20 mouse cellular contexts compared by ENCODE assay signal in the genomic region with DNA sequence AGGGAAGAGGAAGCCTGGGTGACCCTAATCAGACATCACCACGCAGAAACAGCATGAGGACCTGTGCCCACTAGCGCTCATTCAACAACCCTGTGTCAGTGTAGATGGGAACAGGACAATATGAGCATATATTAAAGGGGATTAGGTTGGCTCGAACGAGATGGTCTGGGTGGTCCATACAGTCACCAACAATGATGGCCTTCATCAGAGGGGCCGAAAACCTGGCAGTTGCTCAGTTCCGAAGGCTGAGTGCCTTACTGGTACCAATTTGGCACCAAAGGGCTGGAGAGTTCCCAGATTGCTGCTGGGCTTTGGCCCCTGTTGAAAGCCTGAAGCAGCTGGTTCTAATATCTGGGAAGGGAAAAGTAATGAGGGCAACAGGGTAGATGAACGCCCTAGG. TPM values are rescaled to one million over a fixed set of nuclear protein-coding genes. Genes with fewer than 3 reads are reported as not detected.
DNase-seq lines count a peak whose midpoint lies in the region; ATAC-seq and TF ChIP-seq lines count a peak whose summit lies in the region.
"Had no signal": no experiment of that assay in that cellular context is flagged by ENCODE, and none has a peak within 500 bp of the region (broad histone marks: within the 10 kb centered on the region; RNA-seq: fewer than 3 reads in every experiment).

No protein-coding gene starts in this region.

- TF ChIP-seq CTCF in forebrain, postnatal 0 days (IDR thresholded peaks at IDR 0.05; ENCODE audit: low read depth): no peak

- ATAC-seq in forebrain, embryonic 11.5 days (replicated peaks; ENCODE audit: low FRiP score): no peak
- ATAC-seq in forebrain, postnatal 0 days: peak; percentile 83
- no peak for ATAC-seq in intestine, embryonic 16.5 days
- ATAC-seq: activated CD4-positive, CD25-positive, alpha-beta regulatory T cell, adult 4 months had no signal

- no peaks in the 10 kb centered on the region for H3K9me3 ChIP-seq in forebrain, embryonic 11.5 days (ENCODE audit: control insufficient read depth, low read length)
- no peaks in the 10 kb centered on the region; the same call in 1 of the 2 replicates for H3K9me3 ChIP-seq in forebrain, embryonic 10.5 days
- no peaks in the 10 kb centered on the region for H3K9me3 ChIP-seq in forebrain, postnatal 0 days (ENCODE audit: low read length)
- no peaks in the 10 kb centered on the region for H3K9me3 ChIP-seq in intestine, embryonic 16.5 days (ENCODE audit: control insufficient read depth, low read length)
- H3K9me3 ChIP-seq: hindbrain, embryonic 13.5 days; lung, embryonic 15.5 days had no signal

- DNase-seq in forebrain, embryonic 11.5 days (ENCODE audit: low spot score): peak; percentile 35
- no peak for DNase-seq in forebrain, embryonic 10.5 days (ENCODE audit: extremely low spot score, low spot score)
- DNase-seq in left cerebral cortex, postnatal 14 days (ENCODE audit: low spot score in 2 of 2): peak; percentile 34 to 48
- DNase-seq in left cerebral cortex, adult 9 months (ENCODE audit: low spot score in 2 of 2): no peak
- peak; percentile 24 for DNase-seq in cerebellum, adult 9-11 months
- DNase-seq in forebrain, postnatal 0 days: peak; percentile 78
- no peak for DNase-seq in thymus, postnatal 0 days (ENCODE audit: low spot score)
- DNase-seq: adrenal gland, postnatal 25 days; embryo, embryonic 11 days; kidney, adult 18-20 months; thymus, adult 2 months had no signal

- no peak overlapping the region for H3K27ac ChIP-seq in forebrain, embryonic 11.5 days (ENCODE audit: low read depth, low read length)
- no peak overlapping the region for H3K27ac ChIP-seq in forebrain, embryonic 10.5 days
- H3K27ac ChIP-seq in forebrain, postnatal 0 days (ENCODE audit: low read depth, low read length): no peak overlapping the region
- no peak overlapping the region for H3K27ac ChIP-seq in intestine, embryonic 16.5 days (ENCODE audit: low read length)
- H3K27ac ChIP-seq: hindbrain, embryonic 13.5 days; lung, embryonic 15.5 days had no signal

- H3K4me1 ChIP-seq in forebrain, embryonic 11.5 days (replicated peaks; ENCODE audit: control insufficient read depth, insufficient read depth, low read length): no peaks in the 10 kb centered on the region
- H3K4me1 ChIP-seq in forebrain, embryonic 10.5 days: peaks cover 7% of the 10 kb centered on the region
- H3K4me1 ChIP-seq in forebrain, postnatal 0 days (ENCODE audit: insufficient read depth): no peaks in the 10 kb centered on the region
- no peaks in the 10 kb centered on the region for H3K4me1 ChIP-seq in intestine, embryonic 16.5 days (ENCODE audit: control insufficient read depth, insufficient read depth, low read length)
- H3K4me1 ChIP-seq: lung, embryonic 15.5 days had no signal

- no peak overlapping the region for H3K9ac ChIP-seq in forebrain, embryonic 11.5 days (ENCODE audit: low read length)
- H3K9ac ChIP-seq in forebrain, postnatal 0 days: no peak overlapping the region
- H3K9ac ChIP-seq in intestine, embryonic 16.5 days (ENCODE audit: low read depth, low read length): no peak overlapping the region
- H3K9ac ChIP-seq: hindbrain, embryonic 13.5 days; lung, embryonic 15.5 days had no signal

- H3K4me3 ChIP-seq in forebrain, embryonic 11.5 days (ENCODE audit: low read depth, low read length): no peak overlapping the region
- H3K4me3 ChIP-seq in forebrain, embryonic 10.5 days: no peak overlapping the region
- H3K4me3 ChIP-seq in forebrain, postnatal 0 days (ENCODE audit: low read depth, low read length): no peak overlapping the region
- H3K4me3 ChIP-seq in intestine, embryonic 16.5 days (ENCODE audit: low read length): no peak overlapping the region
- H3K4me3 ChIP-seq: hindbrain, embryonic 13.5 days; lung, embryonic 15.5 days had no signal

- intact Hi-C loops in left cerebral cortex, postnatal 14 days (cut with DNase I): loop anchor here (5.0 to 10.0 kb wide), 2 partner anchors 212 to 279 kb away; no protein-coding TSS in a partner anchor

- no peaks in the 10 kb centered on the region for H3K27me3 ChIP-seq in forebrain, embryonic 11.5 days (ENCODE audit: control insufficient read depth, insufficient read depth, low read length)
- H3K27me3 ChIP-seq in forebrain, embryonic 10.5 days (ENCODE audit: poor library complexity, severe bottlenecking): peaks cover 17% of the 10 kb centered on the region
- no peaks in the 10 kb centered on the region for H3K27me3 ChIP-seq in forebrain, postnatal 0 days (ENCODE audit: insufficient read depth, low read length)
- peaks cover 2% of the 10 kb centered on the region; the same call in 1 of the 2 replicates for H3K27me3 ChIP-seq in intestine, embryonic 16.5 days (replicated peaks; ENCODE audit: control insufficient read depth, insufficient read depth, low read length)

- H3K4me2 ChIP-seq in forebrain, embryonic 11.5 days (ENCODE audit: low read depth, low read length, severe bottlenecking): no peak overlapping the region
- H3K4me2 ChIP-seq in forebrain, postnatal 0 days (ENCODE audit: low read depth): no peak overlapping the region
- no peak overlapping the region for H3K4me2 ChIP-seq in intestine, embryonic 16.5 days (ENCODE audit: low read depth, low read length)
- H3K4me2 ChIP-seq: hindbrain, embryonic 13.5 days; liver, embryonic 11.5 days; lung, embryonic 15.5 days had no signal

- WGBS in forebrain, embryonic 11.5 days: 78% methylated on average over 7 of the region's 7 CpGs
- 75% methylated on average over 7 of the region's 7 CpGs for WGBS in forebrain, embryonic 10.5 days
- WGBS in forebrain, postnatal 0 days: 39% methylated on average over 7 of the region's 7 CpGs
- WGBS in intestine, embryonic 16.5 days: 79% methylated on average over 7 of the region's 7 CpGs

- H3K36me3 ChIP-seq in forebrain, embryonic 11.5 days (ENCODE audit: control insufficient read depth, insufficient read depth, low read length): no peaks in the 10 kb centered on the region
- no peaks in the 10 kb centered on the region for H3K36me3 ChIP-seq in forebrain, embryonic 10.5 days (replicated peaks)
- no peaks in the 10 kb centered on the region for H3K36me3 ChIP-seq in forebrain, postnatal 0 days (ENCODE audit: insufficient read depth)
- no peaks in the 10 kb centered on the region for H3K36me3 ChIP-seq in intestine, embryonic 16.5 days (ENCODE audit: control insufficient read depth, insufficient read depth, low read length)
- H3K36me3 ChIP-seq: hindbrain, embryonic 13.5 days; lung, embryonic 15.5 days had no signal

RNA-seq across cellular contexts. Expression of gene Mc3r, which starts 25.4 kb away (rescaled TPM):
- polyA plus RNA-seq in forebrain, embryonic 11.5 days (2014; fragmentation: Nextera tagmentation; extraction: Ambion mirVana): 0.09 TPM in 1 of 2 replicates, not detected in the other
- polyA plus RNA-seq in forebrain, embryonic 10.5 days (2016; fragmentation: Nextera tagmentation; extraction: Ambion mirVana): 0.10 TPM in 1 of 2 replicates, not detected in the other
- under 1 TPM; 0.13 to 0.44 TPM for total RNA-seq in left cerebral cortex, postnatal 14 days (2021)
- total RNA-seq in forebrain, postnatal 0 days (2014; rRNA removed): 0.31 and 0.86 TPM in 2 replicates
- 0.29 and 0.53 TPM in 2 replicates for polyA plus RNA-seq in forebrain, postnatal 0 days (2015; fragmentation: Nextera tagmentation; extraction: Ambion mirVana)
- polyA plus RNA-seq in thymus, postnatal 0 days (2015; fragmentation: Nextera tagmentation; extraction: Ambion mirVana): not detected in 2 replicates
- polyA plus RNA-seq in intestine, embryonic 16.5 days (2015; fragmentation: Nextera tagmentation; extraction: Ambion mirVana): not detected in 2 replicates
- total RNA-seq: adrenal gland, postnatal 25 days; gastrocnemius, adult 18-20 months; heart, adult 18-20 months; megakaryocyte, adult 5-6 weeks had no signal
- polyA plus RNA-seq: activated CD4-positive, CD25-positive, alpha-beta regulatory T cell, adult 4 months; heart, postnatal 0 days; lung, embryonic 15.5 days; thymus, adult 2 months had no signal

Comparison
In these comparisons a context has a peak if more than half of its experiments do, and no peak if none do; other contexts are left out.
1. DNase-seq: peak in forebrain, embryonic 11.5 days (single experiment), left cerebral cortex, postnatal 14 days (2 of 2), cerebellum, adult 9-11 months (single experiment) and forebrain, postnatal 0 days (single experiment); none in forebrain, embryonic 10.5 days (single experiment), left cerebral cortex, adult 9 months (0 of 2) and thymus, postnatal 0 days (single experiment).